Mouse (Mus musculus): ENCODE measurements around the gene Cdc42ep5. TPM values are rescaled to one million over a fixed set of nuclear protein-coding genes. Genes with fewer than 3 reads are reported as not detected.
A peak's percentile ranks its signal among the peaks of the same experiment; 100 is the strongest.
"Not testable (repeated sequence)": the region's sequence is repeated elsewhere in the genome, so short reads cannot be mapped to it uniquely, and the experiment has no call there.

Cdc42ep5 gene
- 30.3 and 34.3 TPM in 2 replicates for polyA plus RNA-seq (2014; fragmentation: Nextera tagmentation; extraction: Ambion mirVana)

GRCm38 (mm10) chr7:4164090-4164910, at the start of gene Cdc42ep5:
Cdc42ep5 (minus strand) TSS chr7:4164860.
- Histone ChIP-seq H3K4me3 (ENCODE audit: low read length) (peak within 1 kb of the TSS; percentile 53), H3K9ac (ENCODE audit: low read depth, low read length) (peak within 1 kb of the TSS; percentile 58), H3K4me1 (ENCODE audit: control insufficient read depth, insufficient read depth, low read length) (peaks cover 3% of the 10 kb centered on the region), H3K36me3 (ENCODE audit: control insufficient read depth, insufficient read depth, low read length) (no peaks in the 10 kb centered on the region), H3K4me2 (replicated peaks; ENCODE audit: low read depth, low read length) (peak within 1 kb of the TSS; percentile 67), H3K27me3 (ENCODE audit: control insufficient read depth, insufficient read depth, low read length) (no peaks in the 10 kb centered on the region), H3K27ac (ENCODE audit: low read depth, low read length) (peak within 1 kb of the TSS; percentile 68), H3K9me3 (ENCODE audit: control insufficient read depth, low read length) (no peaks in the 10 kb centered on the region)
- WGBS, result 0% methylated on average over 19 of the region's 20 CpGs
- ATAC-seq (ENCODE audit: low FRiP score, low TSS enrichment), result peak; percentile 96

- H3K4me1 ChIP-seq (ENCODE audit: control insufficient read depth, insufficient read depth, low read length); H3K9ac ChIP-seq (ENCODE audit: low read depth, low read length); H3K4me2 ChIP-seq (replicated peaks; ENCODE audit: low read depth, low read length); H3K27ac ChIP-seq (ENCODE audit: low read depth, low read length); H3K4me3 ChIP-seq (ENCODE audit: low read length); ATAC-seq (ENCODE audit: low FRiP score, low TSS enrichment); H3K9me3 ChIP-seq (ENCODE audit: control insufficient read depth, low read length); H3K36me3 ChIP-seq (ENCODE audit: control insufficient read depth, insufficient read depth, low read length); H3K27me3 ChIP-seq (ENCODE audit: control insufficient read depth, insufficient read depth, low read length): not testable (repeated sequence)
Measured at GRCm38 (mm10) chr7:4213436-4213835, 48.8 kb upstream of the Cdc42ep5 start.

GRCm38 (mm10) chr7:4208626-4209025, 44.0 kb upstream of the Cdc42ep5 start:
- no peaks in the 10 kb centered on the region for H3K9me3 ChIP-seq (ENCODE audit: control insufficient read depth, low read length)
- H3K36me3 ChIP-seq (ENCODE audit: control insufficient read depth, insufficient read depth, low read length), result no peaks in the 10 kb centered on the region
- H3K27ac ChIP-seq (ENCODE audit: low read depth, low read length), result no peak overlapping the region
- no peak overlapping the region for H3K9ac ChIP-seq (ENCODE audit: low read depth, low read length)
- WGBS, result 40% methylated on average over 2 of the region's 2 CpGs
- H3K4me3 ChIP-seq (ENCODE audit: low read length), result no peak overlapping the region
- H3K27me3 ChIP-seq (ENCODE audit: control insufficient read depth, insufficient read depth, low read length), result no peaks in the 10 kb centered on the region
- H3K4me2 ChIP-seq (replicated peaks; ENCODE audit: low read depth, low read length), result no peak overlapping the region
- ATAC-seq (ENCODE audit: low FRiP score, low TSS enrichment), result no peak
- no peaks in the 10 kb centered on the region for H3K4me1 ChIP-seq (ENCODE audit: control insufficient read depth, insufficient read depth, low read length)

DNA sequence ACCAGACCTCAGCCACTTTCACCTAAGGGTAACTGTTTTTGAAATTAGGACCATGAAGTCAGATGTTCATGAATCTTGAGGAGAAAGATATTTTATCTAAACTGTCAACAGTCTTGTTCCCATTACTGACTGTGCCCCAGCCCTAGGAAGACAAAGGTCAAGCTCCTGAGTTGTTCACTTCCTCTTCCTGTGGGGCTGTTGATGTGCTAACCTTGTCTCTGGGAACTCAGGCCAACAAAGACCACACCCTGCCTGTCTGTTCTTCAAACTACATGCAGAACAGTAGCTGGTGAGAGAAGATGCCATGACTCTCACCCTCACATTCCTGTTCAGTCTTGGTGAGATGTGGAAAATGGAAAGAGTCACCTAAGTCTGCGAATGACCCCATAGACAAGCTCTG, 42.5 kb upstream of the Cdc42ep5 start:
- Histone ChIP-seq H3K4me3 (ENCODE audit: low read length) (no peak overlapping the region), H3K27me3 (ENCODE audit: control insufficient read depth, insufficient read depth, low read length) (no peaks in the 10 kb centered on the region), H3K9ac (ENCODE audit: low read depth, low read length) (no peak overlapping the region), H3K27ac (ENCODE audit: low read depth, low read length) (no peak overlapping the region), H3K4me1 (ENCODE audit: control insufficient read depth, insufficient read depth, low read length) (no peaks in the 10 kb centered on the region), H3K9me3 (ENCODE audit: control insufficient read depth, low read length) (no peaks in the 10 kb centered on the region), H3K4me2 (replicated peaks; ENCODE audit: low read depth, low read length) (no peak overlapping the region), H3K36me3 (ENCODE audit: control insufficient read depth, insufficient read depth, low read length) (no peaks in the 10 kb centered on the region)
- 88% methylated on average over 1 of the region's 1 CpGs for WGBS
- ATAC-seq (ENCODE audit: low FRiP score, low TSS enrichment), result no peak

GRCm38 (mm10) chr7:4178438-4178837, 13.8 kb upstream of the Cdc42ep5 start:
- ATAC-seq (ENCODE audit: low FRiP score, low TSS enrichment), result no peak
- no peak overlapping the region for H3K9ac ChIP-seq (ENCODE audit: low read depth, low read length)
- H3K27me3 ChIP-seq (ENCODE audit: control insufficient read depth, insufficient read depth, low read length), result no peaks in the 10 kb centered on the region
- H3K4me1 ChIP-seq (ENCODE audit: control insufficient read depth, insufficient read depth, low read length), result no peaks in the 10 kb centered on the region
- no peaks in the 10 kb centered on the region for H3K36me3 ChIP-seq (ENCODE audit: control insufficient read depth, insufficient read depth, low read length)
- no peak overlapping the region for H3K4me3 ChIP-seq (ENCODE audit: low read length)
- H3K27ac ChIP-seq (ENCODE audit: low read depth, low read length), result no peak overlapping the region
- H3K9me3 ChIP-seq (ENCODE audit: control insufficient read depth, low read length), result no peaks in the 10 kb centered on the region
- WGBS, result 41% methylated on average over 3 of the region's 3 CpGs
- H3K4me2 ChIP-seq (replicated peaks; ENCODE audit: low read depth, low read length), result no peak overlapping the region

GRCm38 (mm10) chr7:4170193-4170938, 5.7 kb upstream of the Cdc42ep5 start:
- H3K27ac ChIP-seq (ENCODE audit: low read depth, low read length), result no peak overlapping the region
- H3K36me3 ChIP-seq (ENCODE audit: control insufficient read depth, insufficient read depth, low read length), result no peaks in the 10 kb centered on the region
- H3K4me1 ChIP-seq (ENCODE audit: control insufficient read depth, insufficient read depth, low read length), result no peaks in the 10 kb centered on the region; the same call in 1 of the 2 replicates
- no peak overlapping the region for H3K4me2 ChIP-seq (replicated peaks; ENCODE audit: low read depth, low read length)
- no peaks in the 10 kb centered on the region for H3K27me3 ChIP-seq (ENCODE audit: control insufficient read depth, insufficient read depth, low read length)
- no peak overlapping the region for H3K4me3 ChIP-seq (ENCODE audit: low read length)
- ATAC-seq (ENCODE audit: low FRiP score, low TSS enrichment), result no peak
- 85% methylated on average over 6 of the region's 6 CpGs for WGBS
- no peak overlapping the region for H3K9ac ChIP-seq (ENCODE audit: low read depth, low read length)
- H3K9me3 ChIP-seq (ENCODE audit: control insufficient read depth, low read length), result no peaks in the 10 kb centered on the region

GRCm38 (mm10) chr7:4167098-4167497, 2.4 kb upstream of the Cdc42ep5 start:
- no peak overlapping the region for H3K4me3 ChIP-seq (ENCODE audit: low read length)
- H3K27ac ChIP-seq (ENCODE audit: low read depth, low read length), result no peak overlapping the region
- H3K4me2 ChIP-seq (replicated peaks; ENCODE audit: low read depth, low read length), result no peak overlapping the region
- ATAC-seq (ENCODE audit: low FRiP score, low TSS enrichment), result no peak
- H3K9ac ChIP-seq (ENCODE audit: low read depth, low read length), result no peak overlapping the region
- no peaks in the 10 kb centered on the region for H3K36me3 ChIP-seq (ENCODE audit: control insufficient read depth, insufficient read depth, low read length)
- H3K27me3 ChIP-seq (ENCODE audit: control insufficient read depth, insufficient read depth, low read length), result no peaks in the 10 kb centered on the region
- H3K4me1 ChIP-seq (ENCODE audit: control insufficient read depth, insufficient read depth, low read length), result peaks cover 3% of the 10 kb centered on the region
- no peaks in the 10 kb centered on the region for H3K9me3 ChIP-seq (ENCODE audit: control insufficient read depth, low read length)

DNA sequence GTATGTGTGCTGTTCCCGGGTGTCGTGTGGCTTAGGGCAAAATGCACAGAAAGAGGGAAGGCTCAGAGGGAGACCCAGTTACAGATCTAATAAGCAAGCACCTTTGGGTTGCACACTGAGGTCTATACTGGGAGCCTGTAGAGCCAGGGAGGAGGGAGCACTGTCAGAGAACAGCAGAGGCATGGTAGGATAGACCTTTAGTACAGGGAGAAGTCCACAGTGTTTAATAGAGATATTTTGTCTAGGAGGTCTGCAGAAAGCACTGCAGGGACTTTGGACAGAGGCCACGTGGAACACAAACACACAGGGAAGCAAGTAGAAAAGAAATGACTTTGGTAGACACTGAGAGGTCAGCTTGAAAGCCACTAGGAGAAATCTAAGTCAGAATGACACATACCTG, 626 bp upstream of the Cdc42ep5 start:
- Histone ChIP-seq H3K9ac (ENCODE audit: low read depth, low read length) (no peak overlapping the region), H3K27me3 (ENCODE audit: control insufficient read depth, insufficient read depth, low read length) (no peaks in the 10 kb centered on the region), H3K36me3 (ENCODE audit: control insufficient read depth, insufficient read depth, low read length) (no peaks in the 10 kb centered on the region), H3K4me1 (ENCODE audit: control insufficient read depth, insufficient read depth, low read length) (peaks cover 3% of the 10 kb centered on the region), H3K9me3 (ENCODE audit: control insufficient read depth, low read length) (no peaks in the 10 kb centered on the region), H3K4me2 (replicated peaks; ENCODE audit: low read depth, low read length) (peak overlapping the region; percentile 67), H3K27ac (ENCODE audit: low read depth, low read length) (0 out of 2 replicates have a peak overlapping the region, but pooled peaks have one; percentile 51), H3K4me3 (ENCODE audit: low read length) (peak overlapping the region; percentile 53; the same call in 1 of the 2 replicates)
- 13% methylated on average over 3 of the region's 3 CpGs for WGBS
- no peak for ATAC-seq (ENCODE audit: low FRiP score, low TSS enrichment)

- peak overlapping the region; percentile 68; the same call in 1 of the 2 replicates for H3K27ac ChIP-seq (ENCODE audit: low read depth, low read length)
- no peaks in the 10 kb centered on the region for H3K36me3 ChIP-seq (ENCODE audit: control insufficient read depth, insufficient read depth, low read length)
- H3K27me3 ChIP-seq (ENCODE audit: control insufficient read depth, insufficient read depth, low read length), result no peaks in the 10 kb centered on the region
- peak; percentile 64 for ATAC-seq (ENCODE audit: low FRiP score, low TSS enrichment)
- peak overlapping the region; percentile 67 for H3K4me2 ChIP-seq (replicated peaks; ENCODE audit: low read depth, low read length)
- 0% methylated on average over 11 of the region's 11 CpGs for WGBS
- peaks cover 3% of the 10 kb centered on the region for H3K4me1 ChIP-seq (ENCODE audit: control insufficient read depth, insufficient read depth, low read length)
- H3K4me3 ChIP-seq (ENCODE audit: low read length), result peak overlapping the region; percentile 53
- H3K9me3 ChIP-seq (ENCODE audit: control insufficient read depth, low read length), result no peaks in the 10 kb centered on the region
- peak overlapping the region; percentile 58 for H3K9ac ChIP-seq (ENCODE audit: low read depth, low read length)
Measured at GRCm38 (mm10) chr7:4163571-4164072, 1.0 kb downstream of the Cdc42ep5 start.

All from kidney, embryonic 14.5 days (tissue).